Mouse (Mus musculus) urinary bladder, postnatal 14 days (tissue): ENCODE results near the gene Slc47a2.
"Not testable (repeated sequence)": the region's sequence is repeated elsewhere in the genome, so short reads cannot be mapped to it uniquely, and the experiment has no call there.

ENCODE experiments used
- DNase-seq: peaks from one replicate; pipeline ENCODE4 v3.0.0; 2021; ENCODE audit warnings: low spot score

Slc47a2 gene

DNA sequence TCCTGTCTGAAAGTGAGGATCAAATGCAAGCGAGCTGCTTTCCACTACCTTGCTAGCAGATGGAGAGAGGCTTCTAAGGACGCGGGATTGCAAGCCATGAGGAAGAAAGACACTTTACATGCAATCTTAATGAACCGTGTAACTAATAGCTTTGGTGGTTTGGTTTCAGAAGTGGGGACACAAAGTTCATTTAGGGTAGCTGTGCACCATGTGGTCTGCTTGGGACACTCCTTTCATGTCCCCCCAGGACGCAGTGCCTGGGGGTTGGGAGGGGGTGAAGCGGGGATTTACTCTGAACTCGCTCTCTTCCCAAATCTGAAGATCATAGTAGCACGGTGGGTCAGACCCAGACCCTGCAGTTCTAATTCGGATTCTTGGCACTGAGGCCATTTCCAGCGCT lies 689 bp downstream of the Slc47a2 start:
- no peak for DNase-seq

- DNase-seq, result no peak
Measured at GRCm38 (mm10) chr11:61341233-61341632, 1.4 kb downstream of the Slc47a2 start.

DNA sequence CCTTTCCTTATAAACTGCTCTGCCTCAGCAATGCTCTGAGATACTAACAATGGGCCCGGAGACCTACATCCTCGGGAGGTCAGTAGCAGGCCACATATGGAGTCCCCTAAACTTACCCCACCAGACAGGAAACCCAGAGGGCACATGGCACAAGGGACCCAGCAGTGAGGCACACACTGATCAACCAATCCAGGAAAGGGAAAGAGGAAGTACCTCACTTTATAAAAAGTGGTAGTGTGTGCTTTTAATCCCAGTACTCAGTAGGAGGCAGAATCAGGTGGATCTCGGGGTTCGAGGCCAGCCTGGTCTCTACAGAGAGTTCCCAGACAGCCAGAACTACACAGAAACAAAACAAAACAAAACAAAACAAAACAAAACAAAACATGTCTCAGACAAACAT lies 2.3 kb downstream of the Slc47a2 start:
- no peak for DNase-seq

GRCm38 (mm10) chr11:61337586-61337985 lies 5.1 kb downstream of the Slc47a2 start:
- no peak for DNase-seq

DNA sequence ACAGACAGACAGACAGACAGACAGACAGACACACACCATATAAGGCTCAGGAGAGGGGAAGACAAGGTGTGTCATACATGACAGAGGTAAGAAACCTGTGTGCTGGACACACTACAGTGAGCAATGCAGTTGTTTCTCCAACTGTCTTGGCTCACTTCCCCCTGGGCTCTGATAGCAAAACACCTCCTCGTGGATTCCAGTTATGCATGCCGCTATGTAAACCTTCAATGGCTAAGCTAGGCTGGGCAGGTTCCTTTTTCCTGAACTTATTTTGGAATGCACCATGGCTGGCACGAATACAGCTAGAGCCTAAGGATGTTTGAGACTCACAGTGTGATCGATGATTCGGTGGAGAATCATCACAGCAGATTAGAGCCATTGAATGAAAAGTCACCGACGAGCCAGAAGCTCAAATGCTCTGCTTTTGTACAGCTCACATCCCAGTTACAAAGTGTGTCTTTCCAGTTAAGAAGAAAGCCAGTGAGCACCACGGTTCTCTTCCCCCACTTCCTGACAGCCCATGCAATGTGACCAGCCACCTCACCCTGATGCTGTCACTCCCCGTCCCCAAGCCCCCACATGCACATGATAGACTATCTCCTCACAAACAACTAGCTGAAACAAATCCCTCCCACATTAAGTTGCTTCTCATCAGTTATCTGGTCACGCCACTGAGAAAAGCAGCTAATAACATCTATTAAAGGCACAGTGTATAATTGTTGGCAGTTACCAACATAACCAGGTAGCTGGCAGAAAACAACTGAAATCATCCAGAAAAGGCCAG lies 21.6 kb downstream of the Slc47a2 start:
- DNase-seq, result no peak

DNA sequence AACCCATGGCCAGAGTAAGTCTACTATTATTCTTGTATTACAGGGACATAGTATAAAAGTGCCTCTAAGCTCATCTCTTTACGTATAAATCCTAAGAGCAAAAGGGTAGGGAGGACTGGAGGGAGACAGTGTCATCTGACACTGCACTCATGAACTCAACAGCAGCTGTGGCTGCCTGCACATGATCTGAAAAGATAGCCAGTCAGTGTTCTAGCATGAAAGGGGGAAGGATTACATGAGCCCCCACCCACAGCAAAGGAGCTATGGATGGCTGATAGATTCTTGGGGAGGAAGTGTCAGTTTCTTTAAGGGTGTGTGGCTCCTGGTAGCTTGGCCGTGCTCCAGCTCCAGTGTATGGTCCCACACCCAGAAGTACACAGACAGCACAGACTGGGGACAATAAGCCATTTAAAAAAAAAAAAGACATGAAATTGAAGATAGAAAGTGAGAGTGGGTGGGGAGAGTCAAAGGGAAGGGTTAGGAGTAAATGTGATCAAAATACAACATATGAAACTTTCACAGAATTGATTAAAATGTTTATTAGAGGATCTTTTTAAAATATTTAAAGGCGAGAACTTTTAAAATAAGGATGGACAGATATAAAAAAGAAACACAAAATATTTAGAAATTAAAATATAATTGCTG lies 22.6 kb downstream of the Slc47a2 start:
- no peak for DNase-seq

GRCm38 (mm10) chr11:61319233-61319922 lies 23.3 kb downstream of the Slc47a2 start:
- no peak for DNase-seq

DNA sequence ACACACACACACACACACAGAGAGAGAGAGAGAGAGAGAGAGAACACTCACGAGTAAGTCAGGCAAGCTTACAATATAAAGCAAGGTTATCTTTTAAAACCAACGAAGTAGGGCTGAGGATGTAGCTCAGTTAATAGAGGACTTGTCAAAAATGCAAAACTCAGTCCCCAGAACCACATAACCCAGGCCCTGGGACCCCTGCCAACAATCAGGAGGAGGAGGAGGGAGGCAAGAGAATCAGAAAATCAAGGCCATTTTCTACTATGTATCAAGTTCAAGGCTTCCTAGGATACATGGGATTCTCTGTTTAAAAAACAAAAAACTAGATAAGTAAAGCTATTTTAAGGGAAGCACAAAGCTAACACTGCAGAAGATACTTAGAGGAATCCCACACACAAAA lies 25.8 kb downstream of the Slc47a2 start:
- DNase-seq, result no peak

GRCm38 (mm10) chr11:61310321-61310720 lies 32.3 kb downstream of the Slc47a2 start:
- DNase-seq, result no peak

GRCm38 (mm10) chr11:61309831-61310230 lies 32.8 kb downstream of the Slc47a2 start:
- no peak for DNase-seq

GRCm38 (mm10) chr11:61307795-61308194 lies 34.9 kb downstream of the Slc47a2 start:
- no peak for DNase-seq

GRCm38 (mm10) chr11:61305377-61305776 lies 37.3 kb downstream of the Slc47a2 start:
- peak; percentile 34 for DNase-seq

GRCm38 (mm10) chr11:61304535-61304934 lies 38.1 kb downstream of the Slc47a2 start:
- DNase-seq, result not testable (repeated sequence)

DNA sequence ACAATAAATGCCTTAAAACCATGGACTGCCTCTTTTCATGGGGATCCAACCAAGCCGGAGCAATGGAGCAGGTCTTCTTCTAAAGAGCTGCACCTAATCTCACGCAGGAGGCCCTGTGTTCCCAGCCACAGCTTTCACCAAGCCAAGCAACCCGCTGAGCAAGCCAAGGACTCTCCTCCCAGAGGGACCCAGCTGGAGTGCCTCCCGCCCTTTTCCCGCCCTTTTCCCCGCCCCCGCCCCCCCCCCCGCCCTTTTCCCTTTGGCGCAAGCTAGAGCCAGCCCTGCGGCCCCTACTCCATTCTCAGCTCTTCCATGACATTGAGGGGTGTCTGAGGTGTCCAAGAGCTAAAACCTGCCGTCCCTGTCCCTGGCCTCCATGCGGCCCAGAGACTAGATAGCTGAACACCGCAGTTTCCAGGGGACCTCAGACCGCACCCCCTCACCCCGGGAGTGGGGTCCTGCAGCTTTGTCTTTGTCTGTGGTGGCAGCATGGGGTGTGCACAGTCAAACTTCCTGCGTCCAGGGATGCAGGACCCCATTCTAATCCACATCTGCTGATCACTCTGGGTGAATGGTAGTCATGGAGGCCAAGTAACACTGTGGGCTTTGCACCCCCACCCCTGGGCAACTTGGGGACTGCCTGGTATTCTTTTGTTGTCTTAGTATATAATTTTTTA lies 41.8 kb downstream of the Slc47a2 start:
- DNase-seq, result no peak

GRCm38 (mm10) chr11:61300205-61300604 lies 42.5 kb downstream of the Slc47a2 start:
- DNase-seq, result no peak

DNA sequence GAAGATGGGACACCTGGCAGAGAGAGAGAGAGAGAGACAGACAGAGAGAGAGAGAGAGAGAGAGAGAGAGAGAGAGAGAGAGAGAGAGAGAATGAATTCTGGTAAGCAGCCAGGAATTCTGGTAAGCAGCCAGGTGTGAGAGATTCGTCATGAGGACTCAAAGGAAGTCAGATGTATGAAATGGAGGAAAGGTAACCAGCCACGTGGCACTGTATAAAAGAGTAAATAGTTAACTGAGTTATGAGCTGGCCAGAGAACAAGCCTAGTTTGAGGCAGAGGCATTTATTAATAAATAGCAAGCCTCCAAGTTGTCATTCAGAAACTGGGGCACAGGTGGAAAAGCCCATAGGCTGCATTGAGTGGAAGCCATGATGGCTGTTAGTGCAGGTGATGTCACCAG lies 44.8 kb downstream of the Slc47a2 start:
- peak; percentile 33 for DNase-seq

DNA sequence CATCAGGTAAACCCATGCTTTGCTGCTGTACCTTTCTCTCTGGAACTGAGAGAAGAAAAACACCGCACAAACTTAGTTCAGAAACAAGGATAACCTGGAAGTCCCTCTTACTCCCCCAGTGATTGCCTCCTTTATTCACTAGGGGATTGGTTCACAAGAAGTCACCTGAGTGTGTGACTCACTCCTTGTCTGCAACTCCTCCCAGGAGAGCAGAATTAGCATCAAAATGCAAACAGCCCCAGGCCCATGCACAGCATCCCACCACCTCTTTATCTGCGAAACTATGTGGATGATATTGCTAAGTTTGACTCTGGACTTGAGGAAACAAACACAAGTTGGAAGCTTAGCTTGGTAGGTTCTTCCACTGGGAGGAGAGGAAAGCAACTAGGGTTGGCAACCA lies 45.3 kb downstream of the Slc47a2 start:
- DNase-seq, result no peak

- DNase-seq, result no peak
Measured at GRCm38 (mm10) chr11:61296556-61296955, 46.1 kb downstream of the Slc47a2 start.

GRCm38 (mm10) chr11:61295556-61295955 lies 47.1 kb downstream of the Slc47a2 start:
- no peak for DNase-seq

DNA sequence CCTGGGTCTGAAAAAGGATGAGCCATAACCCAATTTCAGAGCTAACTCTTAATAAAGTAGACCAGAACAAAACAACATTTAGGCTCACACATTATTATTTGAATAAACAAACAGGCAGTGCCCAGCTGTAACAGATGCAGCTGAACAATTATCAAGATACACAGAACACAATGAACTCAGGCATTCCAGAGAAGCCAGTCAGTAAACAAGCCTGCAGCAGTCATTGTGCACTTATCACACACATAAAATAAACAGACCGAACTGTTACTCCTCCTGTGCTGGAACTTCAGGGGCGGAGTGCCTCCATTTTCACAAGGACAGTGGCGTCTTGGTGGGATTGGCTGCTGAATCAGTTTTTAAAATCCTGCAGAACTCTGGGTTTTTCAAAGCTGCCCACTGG lies 48.2 kb downstream of the Slc47a2 start:
- no peak for DNase-seq

DNA sequence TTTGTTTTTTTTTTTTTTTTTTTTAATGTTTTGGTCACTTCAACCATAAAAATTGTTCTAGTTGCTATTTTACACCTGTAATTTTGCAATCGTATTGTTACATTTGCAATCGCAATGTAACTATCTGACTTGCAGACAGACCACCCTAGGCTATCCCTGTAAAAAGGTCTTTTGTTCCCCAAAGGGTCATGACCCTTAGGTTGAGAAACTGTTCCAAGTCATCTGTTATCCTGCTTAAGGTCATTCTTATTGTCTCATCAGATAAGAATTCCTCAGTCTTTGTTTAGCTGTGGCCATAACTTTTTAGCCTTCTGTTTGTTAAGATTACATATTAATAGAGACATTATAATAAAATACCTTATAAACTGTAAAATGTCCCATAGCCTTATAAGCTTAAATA lies 49.4 kb downstream of the Slc47a2 start:
- DNase-seq, result no peak

- DNase-seq, result no peak
Measured at GRCm38 (mm10) chr11:61284323-61284722, 58.3 kb downstream of the Slc47a2 start.
